Mouse (Mus musculus): ENCODE results near the gene Tent4b. TPM values are rescaled to one million over a fixed set of nuclear protein-coding genes. Genes with fewer than 3 reads are reported as not detected.

Gene Tent4b
- total RNA-seq, 2 experiments from 2014 or later: 34.4 to 34.6 TPM

GRCm38 (mm10) chr8:88227851-88228250 lies 28.8 kb downstream of the Tent4b start:
- peak; percentile 14; the same call in 1 of the 2 replicates for ATAC-seq (replicated peaks; ENCODE audit: poor library complexity, severe bottlenecking)

DNA sequence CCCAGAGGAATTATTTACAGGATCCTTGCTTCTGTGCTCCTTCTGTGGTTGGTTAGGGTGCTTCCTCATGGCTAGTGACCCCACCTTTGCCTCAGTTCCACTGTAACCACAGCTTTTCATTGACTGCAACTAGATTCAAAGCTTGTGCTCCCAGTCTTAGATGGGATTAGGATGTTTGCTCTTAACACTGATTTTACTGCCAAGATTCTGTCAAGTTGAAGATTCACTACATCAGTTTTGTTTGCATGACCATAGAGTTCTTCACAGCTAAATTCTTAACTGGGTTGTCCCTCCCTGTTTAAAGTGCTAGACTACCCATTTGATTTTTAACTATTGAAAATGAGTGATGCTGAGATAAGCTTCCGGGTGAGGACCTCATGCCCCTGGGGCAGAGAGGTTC lies 29.3 kb downstream of the Tent4b start:
- ATAC-seq (replicated peaks; ENCODE audit: poor library complexity, severe bottlenecking): peak; percentile 42; the same call in 1 of the 2 replicates

- ATAC-seq (replicated peaks; ENCODE audit: poor library complexity, severe bottlenecking): peak; percentile 81
Measured at GRCm38 (mm10) chr8:88228800-88229199, 29.8 kb downstream of the Tent4b start.

- ATAC-seq (replicated peaks; ENCODE audit: poor library complexity, severe bottlenecking): no peak
Measured at GRCm38 (mm10) chr8:88236666-88237065, 37.7 kb downstream of the Tent4b start.

DNA sequence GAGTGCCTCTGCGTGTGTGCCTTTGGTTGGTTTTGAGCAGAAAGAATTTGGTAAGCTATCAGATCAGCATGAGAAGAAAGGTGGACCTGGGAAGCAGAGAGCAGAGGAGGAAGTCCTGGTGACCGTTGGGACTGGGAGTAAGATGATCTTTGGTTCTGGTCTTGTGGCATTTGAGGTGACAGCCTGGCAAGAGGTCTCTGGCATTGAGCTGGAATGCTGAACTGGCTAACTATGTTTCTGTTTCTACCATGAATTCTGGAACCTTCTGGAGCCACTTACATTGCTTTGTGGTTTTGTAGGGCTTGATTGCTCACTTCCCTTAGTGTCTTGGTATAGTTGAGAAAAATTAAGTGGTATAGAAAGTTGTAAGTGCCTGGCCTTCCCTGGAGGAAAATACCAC lies 38.6 kb downstream of the Tent4b start:
- ATAC-seq (replicated peaks; ENCODE audit: poor library complexity, severe bottlenecking): peak; percentile 38

GRCm38 (mm10) chr8:88239277-88239676 lies 40.3 kb downstream of the Tent4b start:
- ATAC-seq (replicated peaks; ENCODE audit: poor library complexity, severe bottlenecking): no peak

DNA sequence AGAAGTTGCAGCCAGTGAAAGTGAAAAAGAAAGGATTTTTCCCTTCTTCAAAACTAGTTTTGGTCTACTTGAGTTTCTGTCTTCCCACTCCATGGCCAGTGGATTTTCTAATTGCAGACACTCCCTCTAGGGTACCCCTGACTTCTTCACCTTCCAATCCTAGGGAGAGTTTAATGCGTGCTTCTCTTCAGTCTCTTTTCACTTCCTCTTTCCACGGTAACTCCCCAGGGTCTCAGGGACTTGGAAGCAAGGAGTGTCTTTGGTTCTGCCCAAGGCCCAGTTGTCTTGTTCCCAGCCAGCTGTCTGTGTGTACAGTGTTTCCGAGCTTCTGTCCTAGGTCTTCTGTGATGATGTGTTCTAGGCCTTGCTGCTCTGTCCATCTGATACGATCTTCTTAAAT lies 42.9 kb downstream of the Tent4b start:
- peak; percentile 86 for ATAC-seq (replicated peaks; ENCODE audit: poor library complexity, severe bottlenecking)

DNA sequence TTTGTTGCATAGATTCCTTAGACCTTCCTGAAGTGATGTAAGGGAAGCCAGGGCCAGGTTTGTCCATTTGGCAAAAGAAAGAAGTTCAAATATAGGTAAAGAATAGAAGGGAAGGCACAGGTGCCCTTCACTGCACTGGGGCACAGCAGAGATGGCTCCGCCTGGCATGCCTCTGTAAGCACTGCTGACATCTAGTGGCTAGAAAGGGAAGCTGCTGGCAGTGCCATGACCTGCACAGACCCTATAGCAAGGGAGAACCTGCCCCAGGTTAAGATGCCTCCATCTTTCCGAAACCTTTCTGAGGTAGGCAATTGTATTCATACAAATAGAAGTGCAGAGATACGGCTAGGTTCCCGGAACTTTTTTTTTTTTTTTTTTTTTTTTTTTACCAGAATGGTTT lies 45.3 kb downstream of the Tent4b start:
- peak; percentile 85 for ATAC-seq (replicated peaks; ENCODE audit: poor library complexity, severe bottlenecking)

- ATAC-seq (replicated peaks; ENCODE audit: poor library complexity, severe bottlenecking): peak; percentile 59; the same call in 1 of the 2 replicates
Measured at GRCm38 (mm10) chr8:88252791-88253190, 53.8 kb downstream of the Tent4b start.

GRCm38 (mm10) chr8:88254957-88255356 lies 55.9 kb downstream of the Tent4b start:
- no peak for ATAC-seq (replicated peaks; ENCODE audit: poor library complexity, severe bottlenecking)

DNA sequence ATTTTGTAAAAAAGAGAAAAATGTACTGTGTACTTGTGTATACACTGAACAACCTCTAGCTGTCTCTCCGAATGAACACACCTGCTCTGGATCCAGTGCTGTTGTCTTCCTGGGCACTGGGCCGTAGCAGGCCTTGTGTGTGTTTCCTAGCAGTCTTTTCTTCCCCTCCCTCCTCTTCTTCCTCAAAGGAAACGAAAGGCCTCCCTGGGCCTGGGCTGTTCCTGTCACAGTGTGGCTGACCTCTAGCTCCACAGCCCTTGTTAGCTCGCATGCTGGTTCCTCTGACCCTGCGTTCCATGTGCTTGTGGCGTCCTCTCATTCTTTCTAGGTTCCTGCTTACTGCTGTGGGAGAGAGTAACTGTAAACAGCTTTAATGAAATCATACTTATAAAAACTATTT lies 59.0 kb downstream of the Tent4b start:
- ATAC-seq (replicated peaks; ENCODE audit: poor library complexity, severe bottlenecking): no peak

DNA sequence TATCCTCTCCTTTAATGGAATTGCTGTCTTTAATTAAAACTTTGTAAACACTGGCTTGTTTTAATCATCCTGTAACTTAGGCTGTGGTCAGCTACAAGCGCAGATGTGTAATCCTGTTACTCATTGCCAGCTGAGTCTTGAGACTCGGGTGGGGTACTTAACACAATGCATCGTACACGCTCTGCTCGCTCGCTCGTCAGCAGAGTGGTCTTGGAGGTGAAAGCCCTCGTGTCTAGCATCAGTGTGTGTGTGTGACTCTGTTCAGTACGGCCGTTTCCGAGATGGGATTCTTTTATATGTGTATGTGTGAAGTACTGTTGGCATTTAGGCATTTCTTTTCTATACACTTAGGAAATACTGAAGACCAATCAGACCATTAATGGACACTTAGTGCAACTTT lies 59.5 kb downstream of the Tent4b start:
- no peak for ATAC-seq (replicated peaks; ENCODE audit: poor library complexity, severe bottlenecking)

GRCm38 (mm10) chr8:88260466-88260980 lies 61.5 kb downstream of the Tent4b start:
- ATAC-seq (replicated peaks; ENCODE audit: poor library complexity, severe bottlenecking): no peak

DNA sequence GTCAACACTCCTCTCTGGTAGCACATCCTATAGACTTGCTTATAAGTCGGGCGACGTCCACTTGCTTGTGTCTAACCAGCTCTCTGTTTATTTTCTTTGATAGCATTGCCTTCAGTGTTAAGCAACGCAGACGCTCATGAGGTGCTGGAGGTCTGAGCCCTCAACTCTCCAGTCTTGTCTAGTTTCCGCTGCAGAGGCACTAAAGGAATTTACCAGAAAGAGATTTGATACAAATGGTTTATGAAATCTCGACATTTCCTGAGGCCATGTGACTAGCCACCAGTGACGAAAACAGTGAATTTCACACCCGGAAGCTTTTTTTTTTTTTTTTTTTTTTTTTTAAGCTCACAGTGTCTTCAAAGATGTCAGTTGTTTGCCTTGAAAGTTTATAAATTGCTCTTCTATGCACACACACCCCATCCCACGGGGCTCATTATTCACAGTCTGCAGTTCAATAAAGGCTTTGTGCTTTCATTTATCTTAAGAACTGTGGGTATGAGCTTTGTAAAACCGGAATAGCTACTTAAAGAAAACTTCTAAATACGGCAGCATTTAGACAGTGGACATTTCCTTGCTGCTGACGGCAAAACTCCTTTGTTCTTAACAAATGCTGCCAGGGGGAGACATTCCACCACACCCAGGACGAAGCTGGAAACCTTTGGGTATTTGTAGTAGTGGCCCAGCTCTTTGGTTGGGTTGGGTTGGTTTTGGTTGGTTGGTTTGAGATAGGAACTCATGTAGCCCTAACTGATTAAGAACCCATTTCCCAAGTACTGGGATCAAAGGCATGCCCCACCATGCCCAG lies 64.0 kb downstream of the Tent4b start:
- peak; percentile 36 for ATAC-seq (replicated peaks; ENCODE audit: poor library complexity, severe bottlenecking)

- no peak for ATAC-seq (replicated peaks; ENCODE audit: poor library complexity, severe bottlenecking)
Measured at GRCm38 (mm10) chr8:88265511-88265910, 66.5 kb downstream of the Tent4b start.

- peak; percentile 49 for ATAC-seq (replicated peaks; ENCODE audit: poor library complexity, severe bottlenecking)
Measured at GRCm38 (mm10) chr8:88266170-88266800, 67.3 kb downstream of the Tent4b start.

DNA sequence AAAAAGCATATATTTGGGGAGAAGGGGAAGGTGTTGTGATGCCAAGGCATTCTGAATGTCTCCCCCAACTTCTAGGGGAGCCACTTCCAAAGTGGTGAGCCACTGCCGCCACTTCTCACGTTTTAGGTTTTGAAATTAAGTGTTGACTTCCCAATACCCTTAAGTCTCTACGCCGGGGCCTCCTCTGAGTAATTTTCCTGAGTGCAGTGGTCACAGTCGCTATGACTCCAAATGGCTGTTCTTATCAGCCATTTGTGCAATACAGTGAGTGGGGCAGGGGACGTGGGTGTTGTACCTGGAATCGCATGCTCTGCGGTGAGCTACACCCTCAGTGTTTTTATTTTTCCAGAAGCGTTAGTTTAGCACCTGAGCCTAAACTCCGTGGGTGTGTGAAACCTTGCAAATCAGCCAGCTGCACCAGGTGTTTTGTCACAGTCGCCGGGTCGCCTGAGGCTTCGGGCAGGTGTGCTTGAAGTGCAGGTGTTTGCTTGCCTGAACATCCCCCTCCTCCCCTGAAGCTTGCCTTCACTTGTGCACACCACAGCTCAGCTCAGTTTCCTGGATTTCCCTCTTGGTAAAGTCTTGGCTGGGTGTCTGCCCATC lies 67.9 kb downstream of the Tent4b start:
- no peak for ATAC-seq (replicated peaks; ENCODE audit: poor library complexity, severe bottlenecking)

GRCm38 (mm10) chr8:88269107-88269875 lies 70.3 kb downstream of the Tent4b start:
- peak; percentile 78 for ATAC-seq (replicated peaks; ENCODE audit: poor library complexity, severe bottlenecking)

DNA sequence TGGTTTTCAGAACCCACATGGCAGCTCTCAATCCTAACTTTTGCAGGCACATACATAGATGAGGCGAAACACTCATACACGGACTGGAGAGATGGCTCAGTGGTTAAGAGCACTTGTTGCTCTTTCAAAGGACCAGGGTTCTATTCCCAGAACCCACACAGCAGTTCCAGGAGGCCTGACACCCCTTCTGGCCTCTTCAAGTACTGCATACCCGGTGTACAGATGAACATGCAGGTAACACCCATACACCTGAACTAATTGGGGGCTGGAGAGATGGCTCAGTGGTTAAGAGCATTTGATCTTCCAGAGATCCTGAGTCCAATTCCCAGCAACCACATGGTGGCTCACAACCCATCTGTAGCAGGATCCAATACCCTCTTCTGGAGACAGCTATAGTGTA lies 71.1 kb downstream of the Tent4b start:
- no peak for ATAC-seq (replicated peaks; ENCODE audit: poor library complexity, severe bottlenecking)

All from granulocyte monocyte progenitor cell, adult 5-6 weeks (primary cell).